Mouse (Mus musculus) liver, adult 2 months (tissue): ENCODE results near the gene Pls3.

Source experiments
- CTCF ChIP-seq: fragments of 200-500 bp; IDR thresholded peaks from 2 replicates; pipeline ENCODE4 v1.5.1; 2011; ENCODE audit warnings: low read depth, low read length, control low read depth
- POLR2A ChIP-seq: fragments of 200-500 bp; IDR thresholded peaks from 2 replicates; pipeline ENCODE4 v1.6.1; 2011; ENCODE audit warnings: low read length, control low read depth; ENCODE audit not compliant: insufficient read depth; ENCODE audit errors: extremely low read depth

GRCm38 (mm10) chrX:75854294-75854693 lies 20.7 kb downstream of the Pls3 start:
- TF ChIP-seq CTCF (no peak), POLR2A (no peak)
